Mouse (Mus musculus): Measurements from ENCODE around the gene Wdpcp.

The Wdpcp gene

DNA sequence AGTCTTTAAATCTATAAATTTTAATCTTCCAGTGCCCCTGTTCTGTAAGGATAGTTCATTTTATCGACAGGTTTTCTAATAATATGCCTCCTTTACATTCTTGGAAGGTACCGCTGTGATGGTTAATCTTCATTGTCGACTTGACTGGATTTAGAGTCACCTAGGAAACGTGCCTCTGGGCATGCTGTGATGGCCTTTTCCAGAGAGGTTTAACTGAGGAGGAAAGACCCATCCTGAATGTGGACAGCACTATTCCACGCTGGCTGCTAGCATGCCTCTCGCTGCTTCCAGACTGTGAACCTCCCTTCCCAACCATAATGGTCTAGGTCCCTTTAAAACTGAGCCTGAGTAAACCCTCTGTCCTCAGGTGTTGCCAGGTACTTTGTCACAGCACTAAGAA, 163.2 kb downstream of the Wdpcp start:
- DNase-seq (ENCODE audit: low read depth, low spot score): no peak

DNA sequence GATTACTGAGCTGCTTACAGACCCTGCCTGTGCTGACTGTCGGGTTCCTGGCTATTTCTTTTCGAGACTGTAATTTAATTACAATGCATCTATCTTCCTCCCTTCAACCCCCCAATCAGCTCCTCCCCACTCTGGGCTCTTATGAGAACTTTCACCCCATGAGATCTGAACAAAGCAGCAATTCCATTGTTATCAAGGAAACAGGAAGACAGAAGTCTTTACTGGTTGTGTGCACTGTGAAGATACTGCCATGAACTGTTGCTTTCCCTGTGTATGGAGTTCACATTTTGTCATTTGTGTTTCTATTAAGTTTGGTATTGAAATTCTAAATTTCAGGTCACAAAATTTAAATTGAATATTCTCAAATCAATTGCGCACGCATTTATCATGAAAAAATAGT, 177.5 kb downstream of the Wdpcp start:
- no peak for DNase-seq (ENCODE audit: low read depth, low spot score)

DNA sequence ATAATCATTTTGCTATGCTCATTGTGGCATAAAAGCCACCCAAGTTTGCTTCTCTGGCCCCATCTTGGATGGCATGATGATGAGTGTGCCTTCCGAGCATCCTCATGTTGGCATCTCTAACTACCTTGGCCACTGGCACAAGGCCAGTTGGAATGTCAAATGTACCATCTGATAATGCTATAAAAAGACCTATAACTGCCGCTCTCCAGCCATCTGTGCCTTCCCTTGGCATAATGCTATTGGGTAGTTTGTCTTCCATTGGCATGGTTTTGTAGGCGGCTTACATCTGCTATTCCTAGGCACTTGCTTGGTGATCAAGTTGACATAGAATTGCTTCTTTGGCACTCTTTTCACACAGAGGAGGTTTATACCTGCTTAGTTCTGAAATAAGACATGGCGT, 191.2 kb downstream of the Wdpcp start:
- no peak for DNase-seq (ENCODE audit: low read depth, low spot score)

DNA sequence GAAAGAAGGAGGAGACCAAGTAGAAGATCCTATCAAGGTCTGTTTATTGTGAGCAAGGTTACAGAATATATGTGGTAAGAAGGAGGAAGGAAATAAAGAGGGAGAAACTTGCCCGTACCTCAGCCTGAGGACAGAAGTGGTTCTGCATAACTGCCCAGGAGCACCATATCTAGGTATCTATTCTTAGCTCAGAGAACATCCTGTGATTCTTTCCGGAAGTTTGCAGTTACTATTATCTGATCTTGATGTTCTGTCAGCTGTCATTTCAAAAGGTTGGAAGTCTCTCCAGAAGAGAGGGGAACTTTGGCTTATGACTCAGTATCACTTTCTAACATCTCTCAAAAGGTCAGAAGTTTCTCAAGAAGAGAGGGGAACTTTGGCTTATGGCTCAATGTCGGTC, 216.8 kb downstream of the Wdpcp start:
- DNase-seq (ENCODE audit: low read depth, low spot score): no peak

DNA sequence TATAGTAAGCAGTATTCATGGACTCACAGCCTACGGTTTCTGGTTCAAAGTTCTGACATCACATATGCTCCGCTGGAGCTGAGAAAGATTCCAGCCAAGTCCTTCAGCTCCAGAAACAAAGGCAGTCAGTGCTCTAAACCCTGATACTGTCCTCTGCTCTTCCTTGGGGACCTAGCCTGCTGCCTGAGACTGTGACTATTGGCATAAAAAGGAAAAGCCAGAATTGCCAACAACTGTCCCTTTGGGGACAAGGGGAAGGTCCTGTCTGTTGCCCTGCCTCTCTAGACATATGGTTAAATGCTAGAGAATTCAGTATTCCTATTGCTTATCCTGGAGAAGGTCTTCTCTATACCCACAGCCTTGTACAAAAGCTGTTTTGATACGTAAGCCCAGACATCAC, 252.9 kb downstream of the Wdpcp start:
- no peak for DNase-seq (ENCODE audit: low read depth, low spot score)

DNA sequence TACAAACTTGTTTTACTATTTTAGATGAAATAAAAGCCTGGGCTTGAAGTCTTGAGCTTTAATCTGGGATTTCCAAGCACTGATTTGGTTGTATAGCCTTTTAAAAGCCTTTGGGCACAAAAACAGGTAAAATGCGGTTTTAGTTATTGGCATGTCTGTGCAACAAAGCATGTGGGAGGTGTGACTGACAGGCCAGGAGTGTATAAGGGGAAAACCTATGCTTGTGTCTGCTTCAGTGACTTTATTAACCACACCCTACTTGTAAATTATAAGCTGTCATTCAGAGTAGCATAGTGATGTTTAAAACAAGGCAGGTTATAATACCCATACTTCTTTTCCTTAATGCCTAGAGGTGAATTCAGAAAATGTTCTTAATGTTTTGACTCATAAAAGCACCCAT, 254.5 kb downstream of the Wdpcp start:
- no peak for DNase-seq (ENCODE audit: low read depth, low spot score)

DNA sequence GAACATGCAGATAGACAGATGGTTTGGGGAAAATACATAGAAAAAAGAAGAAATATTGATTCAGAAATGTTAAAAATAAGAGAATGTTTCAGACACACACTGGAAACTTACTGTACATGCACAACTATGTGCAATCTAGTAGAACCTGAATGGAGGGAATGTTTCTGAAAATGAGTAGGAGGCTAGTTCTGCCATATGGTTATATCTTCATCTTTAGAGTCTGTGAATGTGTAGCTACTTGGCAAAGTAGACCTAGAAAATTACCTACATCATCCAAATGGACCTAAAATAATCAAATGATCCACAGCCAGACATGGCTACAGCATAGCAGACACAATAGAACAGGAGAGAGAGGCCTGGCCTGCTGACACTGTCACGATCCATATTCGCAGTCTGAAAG, 275.0 kb downstream of the Wdpcp start:
- DNase-seq (ENCODE audit: low read depth, low spot score): no peak

DNA sequence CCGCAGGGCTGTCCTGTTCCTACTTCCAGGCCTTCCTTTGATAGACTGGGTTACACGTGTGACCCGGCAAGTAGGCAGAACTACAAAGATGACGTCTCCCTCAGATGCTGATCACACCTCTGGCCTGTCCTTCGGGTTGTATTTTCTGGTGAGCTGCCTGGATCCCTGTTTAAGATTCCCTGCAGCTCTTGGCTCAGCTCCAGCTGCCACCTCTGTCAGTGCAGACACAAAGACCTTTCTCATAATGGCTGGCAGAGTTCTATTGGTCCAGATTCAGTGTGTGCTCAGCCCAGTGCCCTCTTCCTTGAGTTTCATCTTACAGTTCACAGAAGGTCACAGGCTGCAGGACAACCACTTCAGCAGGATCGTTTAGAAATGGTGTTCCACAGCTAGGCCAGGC, 292.0 kb downstream of the Wdpcp start:
- no peak for DNase-seq (ENCODE audit: low read depth, low spot score)

DNA sequence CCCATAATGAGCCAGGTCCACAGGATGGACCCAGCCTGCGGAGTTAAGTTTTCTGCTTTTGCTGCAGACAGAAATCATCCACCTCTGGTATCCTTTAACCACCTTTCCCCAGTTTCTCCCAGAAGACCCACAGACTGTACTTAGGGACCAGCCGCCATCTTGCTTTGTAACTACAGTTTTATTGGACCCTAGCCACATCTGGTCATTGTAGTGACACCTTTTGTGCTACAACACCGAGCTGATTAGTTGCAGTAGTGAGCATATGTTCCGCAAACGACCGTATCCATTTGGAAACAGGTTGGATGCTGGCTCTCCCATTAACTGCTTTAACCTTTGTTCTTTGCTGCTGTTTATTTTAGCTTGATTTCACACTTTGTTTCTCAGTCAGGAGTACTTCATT, 292.5 kb downstream of the Wdpcp start:
- no peak for DNase-seq (ENCODE audit: low read depth, low spot score)

DNA sequence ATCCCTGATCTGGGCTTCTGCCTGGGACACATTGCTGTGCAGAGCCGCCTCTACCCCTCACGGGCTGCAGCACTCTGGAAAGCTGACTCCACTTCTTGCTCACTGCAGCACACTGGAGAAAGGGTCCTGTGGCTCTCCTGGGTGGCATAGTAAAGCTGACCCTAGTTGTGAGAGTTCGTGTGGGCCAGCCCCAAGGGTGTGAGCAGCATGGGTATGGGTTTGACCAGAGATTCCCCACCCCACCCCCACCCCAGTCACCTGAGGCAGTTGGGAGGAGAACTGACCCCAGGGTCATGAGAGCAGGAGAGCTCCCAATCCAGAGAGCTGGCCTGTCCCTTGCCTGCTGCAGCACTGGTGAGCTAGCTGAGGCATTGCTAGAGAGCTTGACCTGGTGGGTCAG, 296.6 kb downstream of the Wdpcp start:
- no peak for DNase-seq (ENCODE audit: low read depth, low spot score)

DNA sequence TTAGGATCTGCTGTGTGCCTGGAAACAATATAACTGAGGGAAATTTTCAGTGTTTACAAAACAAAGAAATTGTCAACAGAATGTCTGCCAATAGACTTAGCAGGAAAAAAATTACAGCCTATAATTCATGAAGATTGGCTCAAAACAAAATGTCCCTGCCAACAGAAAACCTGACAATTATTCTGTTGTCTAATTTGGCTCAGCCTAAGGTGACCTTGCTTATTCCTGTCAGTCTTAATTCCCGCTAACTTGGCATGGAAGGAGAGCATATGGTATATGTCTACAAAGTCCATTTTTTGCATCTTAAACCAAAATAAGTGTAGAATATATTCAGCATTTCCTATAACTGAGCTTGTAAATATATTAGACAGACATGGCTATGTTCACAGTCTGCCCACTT, 298.8 kb downstream of the Wdpcp start:
- no peak for DNase-seq (ENCODE audit: low read depth, low spot score)

DNA sequence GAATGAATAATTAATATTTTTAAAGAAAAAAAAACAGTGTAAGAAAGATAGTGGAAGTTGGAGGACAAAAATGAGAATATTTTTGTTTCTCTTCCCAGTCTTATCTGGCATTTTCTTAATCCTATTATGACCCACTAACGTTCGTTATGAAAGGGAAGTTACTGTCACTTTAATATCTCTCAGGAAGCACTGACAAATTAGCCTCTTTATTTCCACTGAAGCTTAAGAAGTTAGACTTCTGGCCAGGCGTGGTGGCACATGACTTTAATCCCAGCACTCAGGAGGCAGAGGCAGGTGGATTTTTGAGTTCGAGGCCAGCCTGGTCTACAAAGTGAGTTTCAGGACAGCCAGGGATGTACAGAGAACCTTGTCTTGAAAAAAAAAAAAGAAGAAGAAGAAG, 299.7 kb downstream of the Wdpcp start:
- no peak for DNase-seq (ENCODE audit: low read depth, low spot score)

DNA sequence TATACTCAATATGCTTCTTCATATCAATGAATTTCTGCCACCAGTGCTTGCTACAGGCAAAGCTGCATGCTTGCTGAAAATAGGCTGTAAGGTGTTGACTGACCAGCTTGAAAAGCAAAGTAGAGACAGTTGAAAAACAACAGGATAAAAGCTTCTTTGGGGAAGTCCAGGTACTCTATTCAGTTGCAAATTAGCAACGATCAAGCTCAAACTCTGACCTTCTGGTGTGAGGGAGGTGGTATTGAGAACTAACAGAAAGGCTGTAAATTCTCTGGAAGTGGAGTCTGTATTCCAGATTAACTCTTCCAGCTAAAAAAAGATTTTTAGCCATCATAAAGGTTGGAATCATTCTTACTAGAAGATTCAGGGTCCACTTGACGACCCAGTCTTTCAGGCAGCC, 303.0 kb downstream of the Wdpcp start:
- peak; percentile 59 for DNase-seq (ENCODE audit: low read depth, low spot score)

DNA sequence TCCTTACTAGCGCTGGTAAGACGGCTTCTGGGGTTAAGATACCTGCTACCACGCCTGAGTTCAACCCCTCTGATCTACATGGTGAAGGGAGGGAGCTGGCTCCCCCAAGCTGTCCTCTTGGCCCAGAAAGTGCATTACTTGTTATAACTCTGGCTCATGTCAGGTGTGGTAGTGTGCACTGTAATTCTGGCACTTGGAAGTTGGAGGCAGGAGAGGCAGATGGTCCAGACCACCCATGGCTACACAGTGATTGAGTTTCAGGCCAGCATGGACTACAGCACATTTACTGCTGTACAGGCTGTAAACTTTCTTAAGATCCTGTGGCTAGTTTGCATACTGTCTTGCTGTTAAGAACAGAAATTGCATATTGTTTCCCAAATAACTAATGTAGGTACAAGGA, 322.7 kb downstream of the Wdpcp start:
- DNase-seq (ENCODE audit: low read depth, low spot score): no peak

DNA sequence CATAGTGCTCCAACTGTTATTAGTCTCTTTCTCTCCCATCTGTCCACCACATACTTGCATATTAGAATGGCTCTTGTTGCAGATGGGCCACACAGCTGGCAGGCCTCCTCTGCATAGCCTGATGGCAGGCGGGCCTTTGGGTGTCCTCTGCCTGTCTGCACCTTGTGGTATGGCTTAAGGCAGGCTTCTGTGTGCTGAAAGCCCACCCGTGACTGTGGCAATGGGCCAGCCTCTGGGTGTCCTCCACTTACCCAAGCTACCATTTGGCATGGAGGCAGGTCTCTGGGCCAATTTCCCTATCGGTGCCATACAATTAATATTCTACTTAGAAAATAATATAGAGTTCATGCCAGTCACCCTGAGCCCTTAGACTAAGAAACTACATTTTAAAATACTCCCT, 350.5 kb downstream of the Wdpcp start:
- no peak for DNase-seq (ENCODE audit: low read depth, low spot score)

Data from ES-CJ7 (cell line).